Mouse (Mus musculus) C2C12 (cell line): Measurements from ENCODE around the gene Rac2.

Source experiments
- CTCF ChIP-seq: IDR thresholded peaks from one replicate; pipeline ENCODE4 v1.5.1; 2011; ENCODE audit not compliant: control insufficient read depth, insufficient read depth, insufficient read length
- FOSL1 ChIP-seq: IDR thresholded peaks from one replicate; pipeline ENCODE4 v1.8.0; 2011; ENCODE audit warnings: mild to moderate bottlenecking, low read length; ENCODE audit not compliant: poor library complexity, insufficient read depth, severe bottlenecking
- MAX ChIP-seq: IDR thresholded peaks from one replicate; pipeline ENCODE4 v1.6.1; 2011; ENCODE audit warnings: mild to moderate bottlenecking, control low read depth
- MYOD1 ChIP-seq: IDR thresholded peaks from one replicate; pipeline ENCODE4 v1.6.1; 2011; ENCODE audit warnings: low read depth; ENCODE audit not compliant: control insufficient read depth, insufficient read length
- MYOG ChIP-seq: IDR thresholded peaks from one replicate; pipeline ENCODE4 v1.6.1; 2011; ENCODE audit not compliant: control insufficient read depth, insufficient read length; ENCODE audit errors: extremely low read depth

GRCm38 (mm10) chr15:78570170-78570569, 2.4 kb downstream of the Rac2 start:
- TF ChIP-seq CTCF (no peak), FOSL1 (no peak), MYOG (no peak), MYOD1 (no peak), MAX (no peak)
